Mouse (Mus musculus): ENCODE results near the gene Trim8.

DNA sequence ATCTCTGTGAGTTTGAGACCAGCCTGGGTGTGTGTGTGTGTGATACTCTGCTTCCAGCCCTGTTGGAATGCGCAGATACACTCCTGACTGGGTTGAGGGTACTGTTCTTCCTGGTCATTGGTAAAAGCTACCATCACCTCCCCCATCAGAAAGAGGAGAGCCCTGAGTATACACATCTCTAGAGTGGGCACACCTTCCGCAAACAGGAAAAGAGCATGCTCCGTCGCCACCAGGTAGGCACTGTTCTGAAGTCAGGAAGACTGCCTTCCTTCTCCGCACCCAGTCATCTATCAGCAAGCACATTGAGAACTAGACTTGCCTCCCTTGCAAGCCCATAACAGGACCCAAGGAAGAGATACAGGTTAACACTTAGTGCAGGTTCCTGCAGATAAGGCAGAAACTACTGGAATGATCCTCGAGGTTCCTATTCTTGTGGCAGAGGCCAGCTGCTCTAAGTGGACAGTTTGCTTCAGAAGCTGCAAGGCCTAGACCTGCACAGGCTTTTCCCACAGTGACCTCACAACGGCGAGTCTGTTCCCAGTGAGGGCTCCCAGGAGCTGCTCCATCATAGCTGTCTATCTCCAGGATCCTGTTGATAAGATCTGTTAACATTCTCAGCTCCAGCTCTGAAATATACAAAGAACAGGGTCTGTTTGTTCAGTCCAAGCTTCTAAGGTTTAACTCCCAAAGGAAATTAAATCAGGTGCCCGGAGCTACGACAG is 20.7 kb upstream of the Trim8 start:
- TF ChIP-seq CTCF (IDR thresholded peaks at IDR 0.05; ENCODE audit: insufficient read depth, low read length) (no peak), POLR2A (IDR thresholded peaks at IDR 0.05; ENCODE audit: borderline replicate concordance, extremely low read depth, low read depth, low read length) (no peak)
